Mouse (Mus musculus) gastrocnemius, adult 2 months (tissue): ENCODE data around the gene Atf5. TPM values are rescaled to one million over a fixed set of nuclear protein-coding genes. Genes with fewer than 3 reads are reported as not detected.

ENCODE experiments used
- DNase-seq: peaks from one replicate; pipeline ENCODE4 v3.0.0; 2022
- H3K27ac ChIP-seq: fragments of 200-600 bp; 2 replicates; pipeline ENCODE4 v1.8.1; 2022; ENCODE audit warnings: mild to moderate bottlenecking
- H3K4me3 ChIP-seq: fragments of 200-600 bp; 2 replicates; pipeline ENCODE4 v1.8.1; 2022; ENCODE audit warnings: mild to moderate bottlenecking, moderate library complexity
- CTCF ChIP-seq: fragments of 200-600 bp; IDR thresholded peaks from 2 replicates; pipeline ENCODE4 v1.8.1; 2022; ENCODE audit warnings: antibody characterized with exemption, mild to moderate bottlenecking, moderate library complexity
- intact Hi-C: fragments of 180-260 bp; cut with DNase I; formaldehyde crosslinking; loops from one replicate; pipeline ENCODE4 v1.15.1; 2025
- microRNA-seq: library from miRNA; unstranded; fragments of <30 nt; microRNA quantifications from one replicate; pipeline ENCODE4 v1.2.0, GENCODE M21; 2021
- total RNA-seq, 2 experiments: library from RNA; stranded (reverse); gene quantifications; 2 replicates each; pipeline ENCODE4 v1.2.3; 2021

Gene Atf5
- total RNA-seq, 2 experiments from 2014 or later, result 74.7 to 115 TPM

- Histone ChIP-seq H3K4me3 (no peak overlapping the region), H3K27ac (no peak overlapping the region)
- no peak for TF ChIP-seq CTCF
- intact Hi-C loops, result no loop called here
- no peak for DNase-seq
These were observed 43.8 kb downstream of the Atf5 start for GRCm38 (mm10) chr7:44772591-44773204.

GRCm38 (mm10) chr7:44770046-44770578 is 46.3 kb downstream of the Atf5 start:
- Histone ChIP-seq H3K4me3 (no peak overlapping the region), H3K27ac (no peak overlapping the region)
- intact Hi-C loops, result no loop called here
- peak; percentile 70 for DNase-seq
- no peak for TF ChIP-seq CTCF

- TF ChIP-seq CTCF, result no peak
- intact Hi-C loops, result no loop called here
- no peak overlapping the region for H3K27ac ChIP-seq
- DNase-seq, result no peak
- H3K4me3 ChIP-seq, result no peak overlapping the region
These were observed 48.3 kb downstream of the Atf5 start for GRCm38 (mm10) chr7:44768129-44768528.

Small RNA genes within 50 kb of the gene (microRNA-seq; reads per million reads assigned to microRNA genes)
- not detected for gene Mir707

Other genes starting within 250 kb of the Atf5 start
- under 1 TPM in 1 of 2 experiments, not detected in 1; 0.20 TPM for gene Napsa, start 244.3 kb downstream of the Atf5 start, total RNA-seq
- 1 to 10 TPM; 3.0 to 3.6 TPM for gene Kcnc3, start 226.0 kb downstream of the Atf5 start, total RNA-seq
- 10 to 100 TPM; 32.0 to 36.7 TPM for gene Myh14, start 145.8 kb downstream of the Atf5 start, total RNA-seq
- gene Izumo2, start 107.9 kb downstream of the Atf5 start, total RNA-seq, result not detected
- gene Vrk3, start 68.2 kb downstream of the Atf5 start, total RNA-seq, result 10 to 100 TPM; 17.1 to 22.9 TPM
- under 1 TPM in 1 of 2 experiments, not detected in 1; 0.11 TPM for gene Zfp473, start 65.6 kb downstream of the Atf5 start, total RNA-seq
- gene Nup62, start 570 bp downstream of the Atf5 start, total RNA-seq, result 10 to 100 TPM; 21.8 to 26.6 TPM
- 1 to 10 TPM; 1.6 to 3.3 TPM for gene Il4i1, start 271 bp downstream of the Atf5 start, total RNA-seq
- gene Akt1s1, start 32.3 kb upstream of the Atf5 start, total RNA-seq, result 100 to 1,000 TPM; 128 to 137 TPM
- 10 to 100 TPM; 40.8 to 56.4 TPM for gene Tbc1d17, start 32.4 kb upstream of the Atf5 start, total RNA-seq
- 10 to 100 TPM; 19.4 to 21.2 TPM for gene Pnkp, start 40.5 kb upstream of the Atf5 start, total RNA-seq
- gene Ptov1, start 53.1 kb upstream of the Atf5 start, total RNA-seq, result 100 to 1,000 TPM; 126 to 137 TPM
- 10 to 100 TPM; 53.1 to 68.5 TPM for gene Med25, start 76.1 kb upstream of the Atf5 start, total RNA-seq
- gene Fuz, start 79.4 kb upstream of the Atf5 start, total RNA-seq, result 10 to 100 TPM; 16.4 to 18.6 TPM
- gene Ap2a1, start 112.8 kb upstream of the Atf5 start, total RNA-seq, result 10 to 100 TPM; 59.1 to 62.6 TPM
- gene Tsks, start 126.5 kb upstream of the Atf5 start, total RNA-seq, result not detected
- 1 to 10 TPM in 1 of 2 experiments, under 1 TPM in 1; 0.92 to 2.3 TPM for gene Cpt1c, start 158.2 kb upstream of the Atf5 start, total RNA-seq
- gene Prmt1, start 169.9 kb upstream of the Atf5 start, total RNA-seq, result 100 to 1,000 TPM; 126 to 136 TPM
- gene Irf3, start 181.0 kb upstream of the Atf5 start, total RNA-seq, result 10 to 100 TPM; 18.4 to 18.9 TPM
- 1 to 10 TPM; 7.6 to 9.7 TPM for gene Bcl2l12, start 182.1 kb upstream of the Atf5 start, total RNA-seq
- gene Scaf1, start 199.7 kb upstream of the Atf5 start, total RNA-seq, result 10 to 100 TPM; 41.7 to 44.3 TPM
- gene Rras, start 201.3 kb upstream of the Atf5 start, total RNA-seq, result 10 to 100 TPM; 22.6 to 25.5 TPM
- gene Prr12, start 236.2 kb upstream of the Atf5 start, total RNA-seq, result 10 to 100 TPM; 12.8 to 16.1 TPM
- 10 to 100 TPM; 30.2 to 32.9 TPM for gene Nosip, start 245.8 kb upstream of the Atf5 start, total RNA-seq
- gene Prrg2, start 246.0 kb upstream of the Atf5 start, total RNA-seq, result 10 to 100 TPM in 1 of 2 experiments, 1 to 10 TPM in 1; 8.1 to 11.0 TPM